Mouse (Mus musculus) forebrain, embryonic 10.5 days (tissue): Measurements from ENCODE around the gene Mrpl52. TPM values are rescaled to one million over a fixed set of nuclear protein-coding genes. Genes with fewer than 3 reads are reported as not detected.

ENCODE experiments used
- DNase-seq: peaks from one replicate; pipeline ENCODE4 v3.0.0-alpha.2; 2017; ENCODE audit warnings: low spot score; ENCODE audit errors: extremely low spot score
- H3K27ac ChIP-seq: fragments of 300-500 bp; sonication (generic); 2 replicates; pipeline ENCODE4 v1.5.1; 2016; ENCODE audit warnings: mild to moderate bottlenecking
- H3K27me3 ChIP-seq: fragments of 300-500 bp; sonication (generic); 2 replicates; pipeline ENCODE4 v1.6.1; 2016; ENCODE audit warnings: mild to moderate bottlenecking; ENCODE audit not compliant: poor library complexity, severe bottlenecking
- H3K36me3 ChIP-seq: fragments of 300-500 bp; sonication (generic); replicated peaks from 2 replicates; pipeline ENCODE4 v1.6.1; 2016; ENCODE audit warnings: mild to moderate bottlenecking, moderate library complexity
- H3K4me1 ChIP-seq: fragments of 300-500 bp; sonication (generic); 2 replicates; pipeline ENCODE4 v1.6.1; 2016
- H3K4me3 ChIP-seq: fragments of 300-500 bp; sonication (generic); 2 replicates; pipeline ENCODE4 v1.5.1; 2016; ENCODE audit warnings: mild to moderate bottlenecking, moderate library complexity
- H3K9me3 ChIP-seq: fragments of 300-500 bp; sonication (generic); 2 replicates; pipeline ENCODE4 v1.6.1; 2016; ENCODE audit warnings: mild to moderate bottlenecking, moderate library complexity
- WGBS: fragments of 180-500 bp; shearing (Covaris S2); methylation state at CpG from one replicate; pipeline ENCODE4 v1.1.7; 2016; 5-methylcytosine and 5-hydroxymethylcytosine counted together
- polyA plus RNA-seq: library from polyadenylated mRNA; unstranded; fragments of >200 nt; fragmentation: Nextera tagmentation; extraction: Ambion mirVana; gene quantifications from 2 replicates; pipeline ENCODE4 v1.2.1, GENCODE M21; 2016

The Mrpl52 gene
- polyA plus RNA-seq, 1 experiment from 2014 or later: 200 TPM

DNA sequence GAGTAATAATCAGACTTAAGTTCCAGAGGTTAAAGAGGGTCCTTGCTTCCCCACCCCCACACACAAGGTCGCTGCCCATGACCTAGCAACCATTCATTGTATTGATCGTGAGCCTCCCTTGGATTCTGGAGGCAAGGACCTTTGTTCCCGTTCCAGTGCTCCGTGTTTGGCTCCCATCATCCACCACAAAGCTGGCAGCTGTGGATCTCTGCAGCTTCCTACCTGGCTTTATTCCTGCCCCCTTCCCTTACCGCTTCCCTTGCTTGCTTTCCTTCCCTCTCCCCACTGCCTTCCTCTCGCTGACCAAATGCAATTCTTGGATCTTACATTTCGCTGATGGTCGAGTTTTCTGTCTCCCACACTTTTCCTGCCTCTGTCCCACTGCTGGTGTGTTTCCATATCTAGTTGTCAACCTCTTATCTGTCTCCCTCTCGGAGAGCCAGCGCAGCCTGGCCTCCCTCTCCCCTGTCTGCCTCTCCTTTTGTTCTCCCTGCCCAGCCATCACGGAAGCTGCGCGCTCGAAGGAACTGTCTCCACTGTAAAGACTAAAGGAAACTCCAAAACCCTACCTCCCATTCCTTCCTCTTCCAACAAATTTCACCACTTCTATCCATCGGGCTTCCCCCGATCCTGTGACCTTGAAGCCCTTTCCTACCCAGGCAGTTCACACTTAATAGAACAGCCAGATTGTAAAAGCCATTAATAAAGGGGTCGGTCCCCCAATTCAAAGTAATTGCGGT, 3.9 kb downstream of the Mrpl52 start:
- WGBS: 4% methylated on average over 18 of the region's 18 CpGs
- Histone ChIP-seq H3K27me3 (peaks cover 28% of the 10 kb centered on the region), H3K4me3 (peak overlapping the region; percentile 75), H3K36me3 (peaks cover 32% of the 10 kb centered on the region), H3K9me3 (no peaks in the 10 kb centered on the region), H3K27ac (peak overlapping the region; percentile 96), H3K4me1 (peaks cover 69% of the 10 kb centered on the region)
- no peak for DNase-seq

DNA sequence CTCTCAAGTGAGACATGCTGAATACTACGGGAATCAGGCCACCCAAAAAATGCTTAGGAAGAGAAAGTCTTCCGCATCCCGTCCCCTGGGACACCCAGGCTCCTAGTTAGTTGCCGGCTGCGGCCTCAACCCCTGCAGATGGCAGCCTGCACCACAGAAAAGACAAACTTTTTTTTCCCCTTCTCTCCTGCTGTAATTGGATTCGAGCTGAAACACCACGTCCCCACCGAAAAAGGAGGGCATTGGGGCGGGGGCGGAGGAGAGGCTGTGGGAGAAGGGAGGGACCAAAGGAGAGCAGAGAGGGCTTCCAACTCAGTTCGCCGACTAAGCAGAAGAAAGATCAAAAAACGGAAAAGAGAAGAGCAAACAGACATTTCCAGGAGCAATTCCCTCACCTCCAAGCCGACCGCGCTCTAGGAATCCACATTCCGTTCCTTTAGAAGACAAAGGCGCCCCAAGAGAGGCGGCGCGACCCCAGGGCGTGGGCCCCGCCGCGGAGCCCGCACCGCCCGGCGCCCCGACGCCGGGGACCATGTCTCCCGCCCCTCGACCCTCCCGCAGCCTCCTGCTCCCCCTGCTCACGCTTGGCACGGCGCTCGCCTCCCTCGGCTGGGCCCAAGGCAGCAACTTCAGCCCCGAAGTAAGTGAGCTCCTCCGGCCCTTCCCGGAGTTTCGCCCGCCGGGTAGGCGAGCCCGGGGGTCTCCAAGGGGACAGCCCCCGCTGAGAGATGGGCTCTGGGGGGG, 4.8 kb downstream of the Mrpl52 start, which contains the start of gene Mmp14:
Mmp14 (plus strand) TSS at position 279 of the 744 bp plus-strand sequence.
- Histone ChIP-seq H3K36me3 (peaks cover 41% of the 10 kb centered on the region), H3K4me1 (peaks cover 63% of the 10 kb centered on the region), H3K9me3 (no peaks in the 10 kb centered on the region), H3K27ac (peak within 1 kb of the TSS; percentile 96), H3K27me3 (peaks cover 28% of the 10 kb centered on the region), H3K4me3 (peak within 1 kb of the TSS; percentile 75)
- peak; percentile 74 for DNase-seq
- under 1% methylated on average over 49 of the region's 49 CpGs for WGBS

DNA sequence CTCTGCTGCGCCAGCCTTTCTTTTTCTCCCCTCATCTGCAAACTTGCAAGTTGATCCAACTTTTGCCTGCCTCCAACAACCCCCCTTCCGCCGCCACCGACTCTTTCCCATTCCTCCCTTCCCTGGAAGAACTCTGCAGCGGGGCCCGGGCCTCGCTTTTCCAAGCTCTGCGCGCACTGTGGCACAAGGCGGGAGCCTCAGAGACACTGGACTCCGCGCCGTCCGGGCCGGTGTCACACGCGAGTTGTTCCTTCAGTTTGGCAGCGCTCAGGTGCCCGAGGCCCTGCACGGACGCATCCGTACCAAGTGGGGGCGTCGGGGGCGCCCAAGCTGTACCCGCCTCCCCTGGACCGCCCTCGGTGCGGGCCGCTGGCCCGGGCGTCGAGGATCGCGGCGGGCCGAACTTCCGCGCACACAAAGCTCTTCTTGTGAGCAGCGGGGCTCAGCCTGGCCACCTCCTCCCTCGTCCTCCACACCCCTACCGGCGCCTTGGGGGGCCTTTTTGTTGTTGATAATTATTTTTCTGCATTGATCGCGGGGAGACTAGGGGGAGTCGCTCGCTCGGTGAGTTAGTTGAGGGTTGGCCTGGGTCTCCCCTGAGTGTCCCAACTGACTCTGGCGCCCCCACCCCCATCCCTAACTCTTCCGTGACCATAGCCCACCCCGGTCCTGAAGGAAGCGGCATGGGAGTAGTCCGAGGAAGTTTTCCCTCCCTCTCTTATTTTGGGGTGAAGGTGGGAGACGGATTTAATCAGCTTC, 5.5 kb downstream of the Mrpl52 start:
- Histone ChIP-seq H3K4me3 (peak overlapping the region; percentile 75), H3K4me1 (peaks cover 62% of the 10 kb centered on the region), H3K27me3 (peaks cover 28% of the 10 kb centered on the region), H3K27ac (peak overlapping the region; percentile 96), H3K36me3 (peaks cover 48% of the 10 kb centered on the region), H3K9me3 (no peaks in the 10 kb centered on the region)
- WGBS: 4% methylated on average over 54 of the region's 54 CpGs
- peak; percentile 60 for DNase-seq

DNA sequence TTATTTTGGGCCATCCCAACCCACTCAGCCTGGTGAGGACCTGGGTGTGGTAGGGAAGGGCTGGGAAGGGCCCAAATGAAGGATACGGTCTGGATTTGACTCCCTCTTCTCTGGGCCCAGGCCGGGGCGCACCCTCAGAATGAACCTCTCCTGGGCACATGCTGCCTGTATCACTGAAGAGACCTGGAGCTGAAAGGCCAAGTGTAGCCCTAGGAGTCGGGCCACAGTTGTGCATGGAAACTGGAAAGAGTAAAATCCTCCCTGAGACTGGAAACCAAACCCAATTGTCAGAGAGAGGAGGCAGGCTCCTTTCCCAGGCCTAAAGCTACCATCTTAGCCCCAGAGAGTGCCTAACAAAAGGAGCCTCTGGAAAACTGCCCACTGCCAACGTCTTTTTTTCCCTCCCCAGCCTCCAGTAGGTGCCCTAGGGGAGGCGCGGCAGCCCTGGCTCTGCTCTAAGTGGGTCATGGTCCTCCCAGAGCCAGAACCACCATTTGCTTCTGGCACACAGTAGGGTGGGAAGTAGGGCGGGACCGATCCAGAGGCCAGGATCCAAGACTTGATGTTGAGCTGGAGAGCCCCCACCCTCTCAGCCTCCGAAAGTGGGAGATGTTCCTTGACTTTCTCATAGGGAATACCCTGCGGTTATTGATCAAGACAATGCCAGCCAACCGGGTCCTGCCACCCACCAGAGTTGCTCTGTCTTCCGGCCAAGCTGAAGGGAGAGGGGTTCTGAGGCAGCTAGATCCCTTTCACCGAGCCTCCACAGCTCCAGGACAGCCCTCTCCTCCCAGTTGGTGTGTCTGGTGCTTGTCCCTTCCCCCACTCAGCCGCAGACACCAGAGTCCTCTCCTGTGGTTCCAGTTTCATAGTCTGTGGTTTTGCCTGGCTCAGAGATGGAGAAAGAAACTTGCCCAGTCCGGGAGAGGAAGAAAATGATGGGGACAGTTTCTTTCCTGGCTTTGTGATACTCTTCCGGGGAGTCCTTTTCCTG, 6.4 kb downstream of the Mrpl52 start:
- Histone ChIP-seq H3K9me3 (no peaks in the 10 kb centered on the region), H3K4me3 (peak overlapping the region; percentile 75), H3K36me3 (peaks cover 56% of the 10 kb centered on the region), H3K27me3 (peaks cover 28% of the 10 kb centered on the region), H3K27ac (peak overlapping the region; percentile 96), H3K4me1 (peaks cover 56% of the 10 kb centered on the region)
- no peak for DNase-seq
- 43% methylated on average over 17 of the region's 17 CpGs for WGBS

DNA sequence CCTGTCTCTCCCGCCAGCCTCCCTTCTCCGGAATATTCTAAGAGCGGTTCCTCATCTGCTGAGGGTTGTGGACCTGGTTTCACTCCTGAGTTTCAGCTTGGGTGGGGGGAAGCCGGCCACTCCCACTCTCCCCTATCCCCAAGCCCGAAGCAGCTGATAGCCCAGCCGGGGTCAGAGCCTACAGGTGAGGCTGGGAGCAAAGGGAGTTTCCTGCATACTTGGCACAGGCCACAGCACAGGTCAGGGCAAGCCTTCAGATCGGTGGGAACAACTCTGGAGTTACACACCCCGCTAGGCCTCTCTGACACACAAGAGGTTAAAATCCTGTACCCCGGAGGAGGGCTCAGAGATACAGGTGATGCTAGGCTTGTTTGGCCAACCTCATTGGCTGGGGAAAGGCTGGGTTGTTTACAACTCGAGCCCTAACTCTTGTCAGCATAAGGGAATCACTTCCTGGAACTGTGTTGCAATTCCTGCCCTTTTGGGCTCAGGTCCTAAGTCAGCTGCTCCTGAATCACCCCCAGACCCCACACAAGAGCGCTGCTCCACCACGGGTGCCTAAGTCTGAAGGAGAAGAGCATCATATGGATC, 7.3 kb downstream of the Mrpl52 start:
- Histone ChIP-seq H3K4me1 (peaks cover 57% of the 10 kb centered on the region), H3K4me3 (peak overlapping the region; percentile 75), H3K9me3 (no peaks in the 10 kb centered on the region), H3K27ac (peak overlapping the region; percentile 96), H3K27me3 (peaks cover 28% of the 10 kb centered on the region), H3K36me3 (peaks cover 56% of the 10 kb centered on the region)
- WGBS: 68% methylated on average over 12 of the region's 12 CpGs
- no peak for DNase-seq

DNA sequence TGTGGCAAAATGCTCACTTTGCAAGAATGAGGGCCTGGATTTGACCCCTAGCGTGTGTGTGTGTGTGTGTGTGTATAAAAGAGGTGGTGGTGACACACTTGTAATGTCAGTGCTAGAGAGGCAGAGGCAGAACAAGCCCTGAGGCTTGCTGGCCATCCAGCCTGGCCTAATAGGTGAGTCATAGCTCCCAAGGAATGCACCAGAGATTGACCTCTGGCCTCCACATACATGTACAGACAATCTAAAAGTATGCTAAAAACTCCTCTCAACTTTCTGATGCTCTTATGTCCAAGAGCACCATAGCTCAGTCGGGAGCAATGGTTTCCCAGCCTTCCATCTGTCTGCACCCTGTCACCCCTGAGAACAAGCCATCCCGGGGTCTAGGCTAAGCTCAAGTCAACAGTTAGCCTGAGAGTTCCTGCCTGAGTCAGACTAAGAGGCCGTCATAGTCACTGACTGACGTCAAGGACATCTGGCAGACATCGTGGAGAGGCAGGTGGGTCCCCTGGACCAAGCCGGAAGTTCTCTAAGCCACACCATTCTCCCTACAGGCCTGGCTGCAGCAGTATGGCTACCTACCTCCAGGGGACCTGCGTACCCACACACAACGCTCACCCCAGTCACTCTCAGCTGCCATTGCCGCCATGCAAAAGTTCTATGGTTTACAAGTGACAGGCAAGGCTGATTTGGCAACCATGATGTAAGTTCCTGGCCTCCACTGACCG, 8.6 kb downstream of the Mrpl52 start:
- peaks cover 28% of the 10 kb centered on the region for H3K27me3 ChIP-seq
- no peak for DNase-seq
- 89% methylated on average over 11 of the region's 11 CpGs for WGBS

DNA sequence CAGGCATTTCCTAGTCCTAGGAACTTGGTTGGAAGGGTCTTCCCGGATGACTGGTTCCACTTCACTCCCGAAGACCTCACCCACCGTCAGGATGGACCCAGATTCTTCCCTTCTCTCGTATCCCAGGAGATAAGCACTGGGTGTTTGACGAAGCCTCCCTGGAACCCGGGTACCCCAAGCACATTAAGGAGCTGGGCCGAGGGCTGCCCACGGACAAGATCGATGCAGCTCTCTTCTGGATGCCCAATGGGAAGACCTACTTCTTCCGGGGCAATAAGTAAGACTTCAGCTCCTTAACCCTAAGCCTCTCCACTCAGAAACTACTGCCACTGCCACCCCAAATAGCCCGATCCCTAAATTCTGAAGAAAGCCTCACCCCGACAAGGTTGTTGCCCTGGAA, 12.4 kb downstream of the Mrpl52 start:
- H3K4me1 ChIP-seq: peaks cover 47% of the 10 kb centered on the region
- no peak overlapping the region for H3K4me3 ChIP-seq
- WGBS: 81% methylated on average over 12 of the region's 12 CpGs
- 0 out of 2 replicates have a peak overlapping the region, but pooled peaks have one; percentile 6 for H3K27ac ChIP-seq
- H3K9me3 ChIP-seq: no peaks in the 10 kb centered on the region
- H3K36me3 ChIP-seq: peaks cover 72% of the 10 kb centered on the region
- DNase-seq: no peak
- 0 out of 2 replicates have a peak, but pooled peaks cover 3% of the 10 kb centered on the region for H3K27me3 ChIP-seq

More for the DNA sequence above, 8.6 kb downstream of the Mrpl52 start:
- Histone ChIP-seq H3K9me3 (no peaks in the 10 kb centered on the region), H3K4me3 (no peak overlapping the region), H3K36me3 (peaks cover 61% of the 10 kb centered on the region), H3K27ac (0 out of 2 replicates have a peak overlapping the region, but pooled peaks have one; percentile 25), H3K4me1 (peaks cover 57% of the 10 kb centered on the region)

DNA sequence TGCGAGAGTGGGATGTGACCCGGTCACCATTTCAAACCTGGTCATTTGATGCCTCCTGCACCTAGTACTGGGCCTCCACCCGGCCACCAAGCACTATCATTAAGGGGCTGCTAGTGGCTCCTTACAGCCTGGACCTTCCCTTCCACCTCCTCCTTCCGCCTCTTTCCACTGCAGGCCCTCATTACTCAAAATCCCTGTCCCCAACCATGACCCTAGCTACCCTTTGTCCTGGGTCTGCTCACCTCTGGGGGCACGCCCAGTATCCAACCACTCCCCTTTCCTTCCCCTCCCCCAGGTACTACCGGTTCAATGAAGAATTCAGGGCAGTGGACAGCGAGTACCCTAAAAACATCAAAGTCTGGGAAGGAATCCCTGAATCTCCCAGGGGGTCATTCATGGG, 12.9 kb downstream of the Mrpl52 start:
- no peak overlapping the region for H3K4me3 ChIP-seq
- peak overlapping the region; percentile 6; the same call in 1 of the 2 replicates for H3K27ac ChIP-seq
- peaks cover 47% of the 10 kb centered on the region for H3K4me1 ChIP-seq
- no peaks in the 10 kb centered on the region for H3K27me3 ChIP-seq
- WGBS: 52% methylated on average over 7 of the region's 7 CpGs
- peaks cover 69% of the 10 kb centered on the region for H3K36me3 ChIP-seq
- DNase-seq: no peak
- H3K9me3 ChIP-seq: no peaks in the 10 kb centered on the region

DNA sequence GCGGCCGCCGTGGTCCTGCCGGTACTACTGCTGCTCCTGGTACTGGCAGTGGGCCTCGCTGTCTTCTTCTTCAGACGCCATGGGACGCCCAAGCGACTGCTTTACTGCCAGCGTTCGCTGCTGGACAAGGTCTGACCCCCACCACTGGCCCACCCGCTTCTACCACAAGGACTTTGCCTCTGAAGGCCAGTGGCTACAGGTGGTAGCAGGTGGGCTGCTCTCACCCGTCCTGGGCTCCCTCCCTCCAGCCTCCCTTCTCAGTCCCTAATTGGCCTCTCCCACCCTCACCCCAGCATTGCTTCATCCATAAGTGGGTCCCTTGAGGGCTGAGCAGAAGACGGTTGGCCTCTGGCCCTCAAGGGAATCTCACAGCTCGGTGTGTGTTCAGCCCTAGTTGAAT, 13.8 kb downstream of the Mrpl52 start:
- peaks cover 47% of the 10 kb centered on the region for H3K4me1 ChIP-seq
- H3K4me3 ChIP-seq: no peak overlapping the region
- H3K36me3 ChIP-seq: peaks cover 62% of the 10 kb centered on the region
- H3K27ac ChIP-seq: 0 out of 2 replicates have a peak overlapping the region, but pooled peaks have one; percentile 25
- DNase-seq: no peak
- 93% methylated on average over 14 of the region's 14 CpGs for WGBS
- H3K9me3 ChIP-seq: no peaks in the 10 kb centered on the region
- no peaks in the 10 kb centered on the region for H3K27me3 ChIP-seq

DNA sequence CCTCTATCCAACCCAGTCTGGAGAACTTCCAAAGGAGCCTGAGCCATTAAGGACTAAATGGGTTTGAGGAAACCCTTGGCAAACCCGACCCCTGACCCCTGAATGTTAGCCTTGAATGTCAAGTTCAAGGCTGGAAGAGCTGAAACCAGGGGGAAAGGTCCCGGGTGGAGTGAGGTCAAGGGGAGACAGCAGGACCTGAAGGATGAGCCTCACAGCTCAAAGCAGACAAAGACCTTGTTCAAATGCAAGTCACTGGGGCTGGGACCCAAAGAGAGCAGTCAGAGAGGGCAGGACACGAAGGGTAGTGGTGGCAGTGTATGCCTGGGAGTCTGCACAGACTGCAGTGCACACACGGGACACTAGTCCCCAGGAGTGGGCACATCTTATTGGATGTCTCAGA, 14.7 kb downstream of the Mrpl52 start:
- no peaks in the 10 kb centered on the region for H3K9me3 ChIP-seq
- H3K27me3 ChIP-seq: no peaks in the 10 kb centered on the region
- H3K4me3 ChIP-seq: no peak overlapping the region
- no peak for DNase-seq
- 74% methylated on average over 4 of the region's 4 CpGs for WGBS
- H3K36me3 ChIP-seq: peaks cover 54% of the 10 kb centered on the region
- H3K4me1 ChIP-seq: peaks cover 47% of the 10 kb centered on the region
- no peak overlapping the region for H3K27ac ChIP-seq

DNA sequence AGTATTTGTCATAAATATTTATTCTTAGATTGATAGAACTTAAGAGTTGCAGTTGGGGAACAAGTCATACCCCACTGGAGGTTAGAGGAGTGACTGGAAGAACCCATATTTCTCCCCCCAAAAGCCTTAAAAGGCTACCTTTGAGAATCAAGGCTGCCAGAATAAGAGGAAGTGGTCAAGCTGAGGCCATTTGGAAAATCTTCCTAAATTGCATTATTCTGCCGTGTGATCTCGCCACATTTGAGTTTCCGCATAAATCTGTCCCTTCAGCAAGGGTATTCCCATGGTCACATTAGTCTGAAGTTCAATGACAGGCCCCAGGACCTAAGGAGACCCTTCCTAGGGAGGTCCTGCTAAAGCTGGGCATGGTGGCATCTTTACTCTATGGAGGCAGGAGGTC, 15.8 kb downstream of the Mrpl52 start:
- WGBS: 90% methylated on average over 3 of the region's 3 CpGs
- Histone ChIP-seq H3K4me1 (peaks cover 47% of the 10 kb centered on the region), H3K4me3 (no peak overlapping the region), H3K27ac (no peak overlapping the region), H3K36me3 (peaks cover 42% of the 10 kb centered on the region), H3K27me3 (no peaks in the 10 kb centered on the region), H3K9me3 (no peaks in the 10 kb centered on the region)
- DNase-seq: no peak
